Mouse (Mus musculus) layer of hippocampus, postnatal 25 days (tissue): ENCODE measurements around the gene Znrf2. TPM values are rescaled to one million over a fixed set of nuclear protein-coding genes. Genes with fewer than 3 reads are reported as not detected.
"Not testable (repeated sequence)": the region's sequence is repeated elsewhere in the genome, so short reads cannot be mapped to it uniquely, and the experiment has no call there.

Experiments
- DNase-seq, 2 experiments: peaks; one replicate each; pipeline ENCODE4 v3.0.0; 2022; ENCODE audit warnings: mixed read lengths in 2 of 2, low spot score in 1 of 2; ENCODE audit errors: extremely low spot score in 1 of 2
- total RNA-seq, 2 experiments: library from RNA; stranded (reverse); gene quantifications; 2 replicates each; pipeline ENCODE4 v1.2.3; 2021

Znrf2 gene
- total RNA-seq, 2 experiments from 2014 or later = 24.4 TPM

- no peak for DNase-seq
Measured at GRCm38 (mm10) chr6:54848546-54848945, 31.8 kb downstream of the Znrf2 start.

GRCm38 (mm10) chr6:54849179-54850156 is 32.8 kb downstream of the Znrf2 start:
- DNase-seq = no peak

GRCm38 (mm10) chr6:54851778-54852177 is 35.1 kb downstream of the Znrf2 start:
- no peak for DNase-seq

GRCm38 (mm10) chr6:54852669-54853068 is 36.0 kb downstream of the Znrf2 start:
- DNase-seq = no peak

- DNase-seq = no peak
Measured at GRCm38 (mm10) chr6:54854859-54855258, 38.1 kb downstream of the Znrf2 start.

- no peak for DNase-seq
Measured at GRCm38 (mm10) chr6:54855801-54856583, 39.3 kb downstream of the Znrf2 start.

GRCm38 (mm10) chr6:54859159-54859558 is 42.4 kb downstream of the Znrf2 start:
- not testable (repeated sequence) for DNase-seq

GRCm38 (mm10) chr6:54860180-54860579 is 43.5 kb downstream of the Znrf2 start:
- DNase-seq = no peak

- no peak for DNase-seq
Measured at GRCm38 (mm10) chr6:54866731-54867410, 50.2 kb downstream of the Znrf2 start.

GRCm38 (mm10) chr6:54867411-54867745 is 50.7 kb downstream of the Znrf2 start:
- no peak for DNase-seq

GRCm38 (mm10) chr6:54873029-54873428 is 56.3 kb downstream of the Znrf2 start:
- no peak for DNase-seq

- DNase-seq = no peak
Measured at GRCm38 (mm10) chr6:54876782-54877181, 60.1 kb downstream of the Znrf2 start.

- DNase-seq = no peak
Measured at GRCm38 (mm10) chr6:54877651-54878050, 60.9 kb downstream of the Znrf2 start.

GRCm38 (mm10) chr6:54878546-54878945 is 61.8 kb downstream of the Znrf2 start:
- no peak for DNase-seq

GRCm38 (mm10) chr6:54880086-54880485 is 63.4 kb downstream of the Znrf2 start:
- DNase-seq = no peak

- DNase-seq = no peak
Measured at GRCm38 (mm10) chr6:54883424-54883823, 66.7 kb downstream of the Znrf2 start.

GRCm38 (mm10) chr6:54886195-54886594 is 69.5 kb downstream of the Znrf2 start:
- DNase-seq = no peak

- DNase-seq = no peak
Measured at GRCm38 (mm10) chr6:54890221-54890620, 73.5 kb downstream of the Znrf2 start.

GRCm38 (mm10) chr6:54891384-54891783 is 74.7 kb downstream of the Znrf2 start:
- no peak for DNase-seq

GRCm38 (mm10) chr6:54900256-54900655 is 83.5 kb downstream of the Znrf2 start:
- no peak for DNase-seq

- DNase-seq = no peak
Measured at GRCm38 (mm10) chr6:54902547-54902946, 85.8 kb downstream of the Znrf2 start.
